Mouse (Mus musculus): ENCODE measurements at regions not wholly inside any gene's neighbourhood (a gene's known extent, or its start where the extent isn't known, plus 50 kb on each side); places are given as distances from the start of the nearest gene placed in this dataset.

- TF ChIP-seq CTCF (IDR thresholded peaks at IDR 0.05; ENCODE audit: borderline replicate concordance, insufficient read depth, low read length) (no peak), POLR2A (IDR thresholded peaks at IDR 0.05; ENCODE audit: low read depth, low read length) (no peak)
Observed at GRCm38 (mm10) chr10:44913751-44914388, 153.1 kb upstream of the Prep start.

All from embryonic fibroblast, embryonic 13.5 days (primary cell).